Mouse (Mus musculus): ENCODE measurements around the gene Dennd6a. TPM values are rescaled to one million over a fixed set of nuclear protein-coding genes. Genes with fewer than 3 reads are reported as not detected.
"Not testable (repeated sequence)": the region's sequence is repeated elsewhere in the genome, so short reads cannot be mapped to it uniquely, and the experiment has no call there.

Dennd6a gene
- polyA plus RNA-seq, 1 experiment from 2014 or later = 33.8 TPM

DNA sequence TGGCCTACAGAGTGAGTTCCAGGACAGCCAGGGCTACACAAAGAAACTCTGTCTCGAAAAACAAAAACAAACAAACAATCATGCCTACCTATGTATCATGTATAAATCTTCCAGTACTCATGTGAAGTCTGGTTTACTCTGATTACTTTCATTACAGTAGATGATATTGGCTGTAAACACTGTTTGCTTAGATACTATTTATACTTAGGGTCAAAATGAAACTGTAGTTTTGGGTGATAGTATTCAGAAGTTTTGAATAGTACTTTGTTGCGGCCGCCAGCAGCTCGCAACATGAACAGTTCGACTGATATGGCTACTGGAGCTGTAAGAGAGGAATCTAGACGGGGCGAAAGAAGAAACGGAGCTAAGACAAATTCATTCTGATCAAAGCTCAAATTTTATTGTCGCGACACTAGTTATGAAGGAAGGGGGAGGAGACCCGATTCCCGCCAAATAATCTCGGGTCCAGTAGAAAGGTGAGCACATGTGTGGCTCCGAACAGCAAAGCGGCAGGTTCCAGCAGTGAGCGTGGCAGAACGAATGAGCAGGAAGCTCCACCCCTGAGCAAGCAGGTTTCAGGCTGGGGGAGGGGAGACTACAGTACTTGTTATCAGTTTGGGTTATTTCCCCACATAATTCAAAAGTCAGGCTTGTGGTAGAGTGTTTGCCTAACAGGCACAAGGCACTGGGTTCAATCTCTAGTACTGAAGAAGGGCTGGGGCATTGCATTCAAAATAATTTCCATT lies 98.4 kb downstream of the Dennd6a start:
- not testable (repeated sequence) for ATAC-seq (ENCODE audit: insufficient number of reproducible peaks, insufficient read depth, low FRiP score, low TSS enrichment, low read depth)

DNA sequence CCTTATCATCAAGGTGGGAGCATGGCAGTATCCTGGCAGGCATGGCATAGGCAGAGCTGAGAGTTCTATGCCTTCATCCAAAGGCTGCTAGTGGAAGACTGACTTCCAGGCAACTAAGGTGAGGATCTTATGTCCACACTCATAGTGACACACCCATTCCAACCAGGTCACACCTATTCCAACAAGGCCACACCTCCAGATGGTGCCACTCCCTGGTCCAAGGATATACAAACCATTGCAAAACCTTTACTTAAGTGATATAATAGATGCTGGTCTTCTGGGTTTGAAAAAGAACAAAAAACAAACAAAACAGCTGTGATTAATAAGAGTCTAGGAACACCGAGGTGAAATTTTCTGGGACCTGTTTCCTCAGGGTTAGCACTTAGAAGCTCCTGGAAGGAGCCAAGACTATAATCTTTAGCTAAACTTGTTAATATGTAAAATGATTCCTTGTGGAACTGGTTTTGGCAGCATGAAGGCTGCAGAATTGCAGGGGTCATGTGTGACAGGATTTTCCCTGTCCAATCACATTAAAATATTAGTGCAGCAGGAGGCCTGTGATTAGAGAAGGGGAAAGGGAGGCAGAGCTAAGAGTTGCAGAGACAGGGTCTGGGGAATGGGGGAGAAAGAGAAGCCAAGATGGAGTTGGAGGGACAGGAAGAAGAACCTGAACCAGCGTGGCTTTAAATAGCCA lies 101.0 kb downstream of the Dennd6a start:
- H3K36me3 ChIP-seq; ATAC-seq (ENCODE audit: insufficient number of reproducible peaks, insufficient read depth, low FRiP score, low TSS enrichment, low read depth); H3K27ac ChIP-seq; H3K4me1 ChIP-seq (replicated peaks); H3K9ac ChIP-seq (replicated peaks); H3K9me3 ChIP-seq; H3K27me3 ChIP-seq; H3K4me3 ChIP-seq (replicated peaks); H3K4me2 ChIP-seq: not testable (repeated sequence)
- 70% methylated on average over 2 of the region's 2 CpGs for WGBS

More for the DNA sequence above, 98.4 kb downstream of the Dennd6a start:
- peaks cover 17% of the 10 kb centered on the region for H3K4me1 ChIP-seq (replicated peaks)
- H3K4me2 ChIP-seq; H3K36me3 ChIP-seq; H3K27ac ChIP-seq; H3K4me3 ChIP-seq (replicated peaks); H3K9ac ChIP-seq (replicated peaks); H3K9me3 ChIP-seq; H3K27me3 ChIP-seq: not testable (repeated sequence)
- 62% methylated on average over 17 of the region's 17 CpGs for WGBS

DNA sequence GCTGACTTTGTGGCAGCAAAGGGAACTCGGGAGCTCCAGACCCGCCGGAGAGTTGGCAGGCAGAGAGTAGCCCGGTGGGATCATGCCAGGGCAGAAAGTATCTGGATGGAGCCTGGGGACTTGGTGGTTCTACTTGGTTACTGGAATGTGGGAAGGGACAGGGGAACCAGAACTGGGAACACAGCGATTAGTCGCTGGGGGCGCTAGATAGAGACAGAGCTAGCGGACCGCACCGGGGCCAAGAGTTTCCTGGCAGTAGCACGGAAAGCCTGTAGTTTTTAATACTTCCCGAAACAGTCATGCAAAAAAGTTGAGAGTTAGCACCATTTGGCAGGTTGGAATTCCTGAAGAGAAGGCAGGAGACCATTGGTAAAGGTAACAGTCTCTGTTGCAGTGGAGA lies 101.7 kb downstream of the Dennd6a start:
- Histone ChIP-seq H3K36me3 (no peaks in the 10 kb centered on the region), H3K27me3 (no peaks in the 10 kb centered on the region), H3K9me3 (no peaks in the 10 kb centered on the region), H3K4me3 (replicated peaks) (no peak overlapping the region), H3K4me1 (replicated peaks) (peaks cover 3% of the 10 kb centered on the region; the same call in 1 of the 2 replicates), H3K27ac (no peak overlapping the region), H3K4me2 (no peak overlapping the region), H3K9ac (replicated peaks) (no peak overlapping the region)
- no peak for ATAC-seq (ENCODE audit: insufficient number of reproducible peaks, insufficient read depth, low FRiP score, low TSS enrichment, low read depth)
- WGBS = 15% methylated on average over 12 of the region's 12 CpGs

DNA sequence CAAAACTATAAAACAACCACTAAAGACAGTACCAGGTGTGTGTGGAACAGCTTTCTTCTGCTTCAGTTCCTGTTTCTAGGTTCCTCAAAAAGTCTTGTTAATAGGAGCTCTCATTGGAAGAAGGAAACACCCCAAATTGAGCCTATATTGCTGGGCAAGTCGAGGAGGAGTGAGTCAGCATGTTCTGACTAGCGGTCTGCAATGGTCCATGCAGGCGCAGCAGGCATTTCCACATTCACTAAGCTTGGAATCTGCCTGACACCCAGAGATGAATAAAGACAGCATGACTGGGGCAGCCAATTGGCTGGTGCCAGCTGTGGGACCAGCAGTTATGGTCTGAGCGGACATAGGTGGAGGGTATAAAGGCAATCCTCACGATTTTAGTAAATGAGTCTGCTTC lies 102.1 kb downstream of the Dennd6a start:
- Histone ChIP-seq H3K4me3 (replicated peaks) (no peak overlapping the region), H3K36me3 (no peaks in the 10 kb centered on the region), H3K9ac (replicated peaks) (no peak overlapping the region), H3K27me3 (no peaks in the 10 kb centered on the region), H3K4me2 (no peak overlapping the region), H3K9me3 (no peaks in the 10 kb centered on the region), H3K4me1 (replicated peaks) (no peaks in the 10 kb centered on the region), H3K27ac (no peak overlapping the region)
- no peak for ATAC-seq (ENCODE audit: insufficient number of reproducible peaks, insufficient read depth, low FRiP score, low TSS enrichment, low read depth)
- WGBS = 83% methylated on average over 5 of the region's 5 CpGs

Small RNA genes within 50 kb of the gene (microRNA-seq; reads per million reads assigned to microRNA genes)
- gene Mir7672 = not detected

Other genes with a start within 250 kb of the Dennd6a start
- 22.9 and 23.5 TPM in 2 replicates for gene Slmap, start 38.9 kb upstream of the Dennd6a start, polyA plus RNA-seq (2016; fragmentation: Nextera tagmentation; extraction: Ambion mirVana)
- 508 and 546 TPM in 2 replicates for gene Arf4, start 64.2 kb downstream of the Dennd6a start, polyA plus RNA-seq (2016; fragmentation: Nextera tagmentation; extraction: Ambion mirVana)
- gene Pde12, start 96.0 kb downstream of the Dennd6a start, polyA plus RNA-seq (2016; fragmentation: Nextera tagmentation; extraction: Ambion mirVana) = 11.1 and 11.3 TPM in 2 replicates
- gene Dnah12, start 119.4 kb downstream of the Dennd6a start, polyA plus RNA-seq (2016; fragmentation: Nextera tagmentation; extraction: Ambion mirVana) = 0.01 and 0.06 TPM in 2 replicates